Mouse (Mus musculus): Measurements from ENCODE around the gene Disc1. TPM values are rescaled to one million over a fixed set of nuclear protein-coding genes. Genes with fewer than 3 reads are reported as not detected.

The Disc1 gene
- total and polyA plus RNA-seq, 3 experiments, result not detected

DNA sequence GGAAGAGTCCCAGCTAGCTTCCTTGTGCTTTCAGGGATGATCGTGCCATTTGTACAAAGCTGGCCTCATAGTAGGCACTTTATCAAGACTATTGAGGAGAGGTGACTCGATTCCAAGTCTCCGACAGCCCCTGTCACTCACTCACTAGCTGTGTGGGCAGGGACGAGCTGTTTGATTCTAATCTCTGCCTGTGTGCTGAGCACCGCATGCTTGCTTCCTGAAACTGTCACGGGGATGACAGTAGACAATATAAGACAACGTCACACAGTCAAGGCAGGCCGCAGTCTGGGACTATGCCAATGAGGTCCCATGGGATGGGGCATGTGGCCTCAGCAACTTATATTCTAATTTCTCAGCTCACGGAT lies 13.6 kb downstream of the Disc1 start:
- dilution Hi-C loops (cut with MboI; ENCODE audit: extremely low pct_ligation_motif_present, extremely low pct_unique_long_range_greater_than_20kb, low sequenced_read_pairs) (no loop called here), in situ Hi-C loops (cut with MboI; ENCODE audit: low pct_ligation_motif_present, low pct_unique_long_range_greater_than_20kb, low sequenced_read_pairs) (loop anchor here (25.0 kb wide), 1 partner anchor 95 kb away; no protein-coding TSS in a partner anchor)
- Histone ChIP-seq H3K9ac (ENCODE audit: insufficient read depth, low read depth) (no peak overlapping the region), H3K27ac (ENCODE audit: insufficient read depth, low read depth) (no peak overlapping the region), H3K27me3 (replicated peaks) (no peaks in the 10 kb centered on the region), H3K4me3 (replicated peaks in 1 of 3; ENCODE audit: low read depth in 2 of 3, low read length in 2 of 3, poor library complexity in 1 of 3) (no peak overlapping the region), H3K9me3 (replicated peaks; ENCODE audit: low read length) (no peaks in the 10 kb centered on the region), H3K36me3 (replicated peaks in 1 of 2; ENCODE audit: control insufficient read depth in 1 of 2, insufficient read depth in 1 of 2, low read length in 1 of 2) (no peaks in the 10 kb centered on the region), H3K79me2 (replicated peaks; ENCODE audit: control insufficient read depth, extremely low read depth, insufficient read depth, poor library complexity, severe bottlenecking) (no peaks in the 10 kb centered on the region), H3K4me2 (ENCODE audit: insufficient read depth, low read depth, poor library complexity, severe bottlenecking) (no peak overlapping the region), H3K4me1 (ENCODE audit: control insufficient read depth in 1 of 2, insufficient read depth in 2 of 2) (peaks cover 6 to 14% of the 10 kb centered on the region in 2 experiments; a peak in 3 of 4 replicates)
- no peak for DNase-seq (ENCODE audit: extremely low read depth)
- TF ChIP-seq TBP (conservative IDR thresholded peaks at IDR 0.05; ENCODE audit: low read depth, low read length) (no peak), UBTF (IDR thresholded peaks at IDR 0.05; ENCODE audit: low read depth, low read length) (no peak), E2F4 (IDR thresholded peaks at IDR 0.05; ENCODE audit: insufficient replicate concordance, low read depth, low read length) (no peak), USF1 (IDR thresholded peaks at IDR 0.05; ENCODE audit: low read depth, low read length) (no peak), RCOR1 (conservative IDR thresholded peaks at IDR 0.05; ENCODE audit: low read depth, low read length) (no peak), GABPA (IDR thresholded peaks at IDR 0.05; ENCODE audit: insufficient replicate concordance, low read depth, low read length) (no peak), USF2 (conservative IDR thresholded peaks at IDR 0.05; ENCODE audit: low read depth, low read length) (no peak), JUND (conservative IDR thresholded peaks at IDR 0.05; ENCODE audit: low read depth, low read length) (no peak), PAX5 (IDR thresholded peaks at IDR 0.05; ENCODE audit: low read length) (no peak), EP300 (IDR thresholded peaks at IDR 0.05; ENCODE audit: low read length) (no peak), CHD2 (IDR thresholded peaks at IDR 0.05; ENCODE audit: low read length) (no peak), MAX (IDR thresholded peaks at IDR 0.05; ENCODE audit: low read length) (no peak), ZKSCAN1 (IDR thresholded peaks at IDR 0.05; ENCODE audit: borderline replicate concordance, low read depth, low read length) (no peak)

DNA sequence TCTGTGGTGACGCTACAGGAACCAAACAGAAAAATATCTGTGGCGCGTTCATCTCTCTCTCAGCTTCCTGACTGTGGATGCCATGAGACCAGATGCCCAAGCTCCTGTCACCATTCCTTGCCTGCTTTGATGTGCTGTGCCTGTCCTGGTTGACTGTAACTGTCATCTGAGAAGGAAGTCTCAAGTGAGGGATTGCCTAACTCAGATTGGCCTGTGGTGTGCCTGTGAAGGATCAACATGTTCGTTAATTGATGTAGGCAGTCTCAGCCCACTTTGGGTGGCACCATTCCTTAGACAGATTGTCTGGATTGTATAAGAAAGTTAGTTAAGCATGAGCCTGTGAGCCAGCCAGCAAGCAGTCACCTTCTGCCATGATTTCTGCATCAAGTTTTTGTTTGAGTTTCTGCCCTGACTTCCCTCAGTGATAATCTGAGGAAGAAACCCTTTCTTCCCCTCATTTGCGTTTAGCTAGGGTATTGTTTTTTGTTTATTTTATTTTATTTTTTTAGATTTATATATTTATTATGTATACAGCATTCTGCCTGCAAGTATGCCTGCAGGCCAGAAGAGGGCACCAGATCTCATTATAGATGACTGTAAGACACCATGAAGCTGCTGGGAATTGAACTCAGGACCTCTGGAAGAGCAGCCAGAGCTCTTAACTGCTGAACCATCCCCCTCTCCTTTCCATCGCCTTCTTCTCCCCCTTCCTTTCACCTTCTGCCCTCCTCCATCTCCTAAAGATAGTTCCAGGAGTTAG lies 14.3 kb downstream of the Disc1 start:
- Histone ChIP-seq H3K9me3 (replicated peaks; ENCODE audit: low read length) (no peaks in the 10 kb centered on the region), H3K79me2 (replicated peaks; ENCODE audit: control insufficient read depth, extremely low read depth, insufficient read depth, poor library complexity, severe bottlenecking) (no peaks in the 10 kb centered on the region), H3K4me3 (replicated peaks in 1 of 3; ENCODE audit: low read depth in 2 of 3, low read length in 2 of 3, poor library complexity in 1 of 3) (no peak overlapping the region), H3K4me2 (ENCODE audit: insufficient read depth, low read depth, poor library complexity, severe bottlenecking) (no peak overlapping the region), H3K27me3 (replicated peaks) (no peaks in the 10 kb centered on the region), H3K9ac (ENCODE audit: insufficient read depth, low read depth) (no peak overlapping the region), H3K36me3 (replicated peaks in 1 of 2; ENCODE audit: control insufficient read depth in 1 of 2, insufficient read depth in 1 of 2, low read length in 1 of 2) (no peaks in the 10 kb centered on the region), H3K27ac (ENCODE audit: insufficient read depth, low read depth) (no peak overlapping the region), H3K4me1 (ENCODE audit: control insufficient read depth in 1 of 2, insufficient read depth in 2 of 2) (peaks cover 6 to 14% of the 10 kb centered on the region in 2 experiments; a peak in 3 of 4 replicates)
- TF ChIP-seq CTCF (conservative IDR thresholded peaks at IDR 0.05 in 1 of 2, IDR thresholded peaks at IDR 0.05 in 1 of 2; ENCODE audit: low read depth in 2 of 2, low read length in 2 of 2) (peak in 1 of 2 experiments; percentile 48; a peak in 2 of 4 replicates), E2F4 (IDR thresholded peaks at IDR 0.05; ENCODE audit: insufficient replicate concordance, low read depth, low read length) (no peak), ZKSCAN1 (IDR thresholded peaks at IDR 0.05; ENCODE audit: borderline replicate concordance, low read depth, low read length) (no peak), ZMIZ1 (IDR thresholded peaks at IDR 0.05; ENCODE audit: low read depth, low read length) (no peak), CHD2 (IDR thresholded peaks at IDR 0.05; ENCODE audit: low read length) (no peak), ZNF384 (IDR thresholded peaks at IDR 0.05; ENCODE audit: low read depth, low read length) (no peak), NELFE (IDR thresholded peaks at IDR 0.05; ENCODE audit: low read depth, low read length) (no peak), HCFC1 (IDR thresholded peaks at IDR 0.05; ENCODE audit: low read depth, low read length) (no peak), MAZ (IDR thresholded peaks at IDR 0.05; ENCODE audit: low read depth, low read length) (no peak), SMC3 (IDR thresholded peaks at IDR 0.05; ENCODE audit: low read depth, low read length) (peak; percentile 32), TCF12 (IDR thresholded peaks at IDR 0.05; ENCODE audit: low read depth, low read length) (no peak), ZC3H11A (IDR thresholded peaks at IDR 0.05; ENCODE audit: low read depth, low read length) (no peak), SIN3A (IDR thresholded peaks at IDR 0.05; ENCODE audit: low read length) (no peak), RAD21 (IDR thresholded peaks at IDR 0.05; ENCODE audit: low read depth, low read length) (peak; percentile 39), TBP (conservative IDR thresholded peaks at IDR 0.05; ENCODE audit: low read depth, low read length) (no peak)
- no peak for DNase-seq (ENCODE audit: extremely low read depth)
- in situ Hi-C loops (cut with MboI; ENCODE audit: low pct_ligation_motif_present, low pct_unique_long_range_greater_than_20kb, low sequenced_read_pairs), result loop anchor here (25.0 kb wide), 1 partner anchor 94 kb away; no protein-coding TSS in a partner anchor
- dilution Hi-C loops (cut with MboI; ENCODE audit: extremely low pct_ligation_motif_present, extremely low pct_unique_long_range_greater_than_20kb, low sequenced_read_pairs), result no loop called here
